Mouse (Mus musculus) left cerebral cortex, adult 9 months (tissue): ENCODE data around the gene Cep78.

Source experiments
- DNase-seq, 2 experiments: peaks; one replicate each; pipeline ENCODE4 v3.0.0; 2022; ENCODE audit warnings: low spot score in 2 of 2

The Cep78 gene

GRCm38 (mm10) chr19:15910488-15910887 is 74.3 kb downstream of the Cep78 start:
- no peak for DNase-seq

GRCm38 (mm10) chr19:15908016-15908415 is 76.8 kb downstream of the Cep78 start:
- no peak for DNase-seq
